Mouse (Mus musculus) neural tube, embryonic 12.5 days (tissue): ENCODE measurements at regions not wholly inside any gene's neighbourhood (a gene's known extent, or its start where the extent isn't known, plus 50 kb on each side); places are given as distances from the start of the nearest gene placed in this dataset.

Experiments
- ATAC-seq: fragments of 200-750 bp; cut with Nextera tagmentation; 2 replicates; pipeline ENCODE4 v1.8.0; 2017; ENCODE audit warnings: low read depth, mild to moderate bottlenecking, moderate TSS enrichment, moderate library complexity; ENCODE audit not compliant: low FRiP score
- H3K27ac ChIP-seq: fragments of 300-500 bp; sonication (generic); 2 replicates; pipeline ENCODE4 v1.5.1; 2016
- H3K27me3 ChIP-seq: fragments of 300-500 bp; sonication (generic); replicated peaks from 2 replicates; pipeline ENCODE4 v1.6.1; 2016; ENCODE audit warnings: mild to moderate bottlenecking
- H3K36me3 ChIP-seq: fragments of 300-500 bp; sonication (generic); 2 replicates; pipeline ENCODE4 v1.6.1; 2016; ENCODE audit warnings: mild to moderate bottlenecking
- H3K4me1 ChIP-seq: fragments of 300-500 bp; sonication (generic); 2 replicates; pipeline ENCODE4 v1.6.1; 2016
- H3K4me2 ChIP-seq: fragments of 300-500 bp; sonication (generic); replicated peaks from 2 replicates; pipeline ENCODE4 v1.6.1; 2016; ENCODE audit warnings: mild to moderate bottlenecking
- H3K4me3 ChIP-seq: fragments of 300-500 bp; sonication (generic); 2 replicates; pipeline ENCODE4 v1.5.1; 2016
- H3K9ac ChIP-seq: fragments of 300-500 bp; sonication (generic); 2 replicates; pipeline ENCODE4 v1.6.1; 2016; ENCODE audit warnings: mild to moderate bottlenecking
- H3K9me3 ChIP-seq: fragments of 300-500 bp; sonication (generic); 2 replicates; pipeline ENCODE4 v1.6.1; 2016; ENCODE audit warnings: mild to moderate bottlenecking
- WGBS: fragments of 180-500 bp; shearing (Covaris S2); methylation state at CpG from one replicate; pipeline ENCODE4 v1.1.7; 2016; 5-methylcytosine and 5-hydroxymethylcytosine counted together

- no peaks in the 10 kb centered on the region for H3K36me3 ChIP-seq
- 16% methylated on average over 6 of the region's 6 CpGs for WGBS
- H3K9me3 ChIP-seq: no peaks in the 10 kb centered on the region
- no peak overlapping the region for H3K4me2 ChIP-seq
- H3K9ac ChIP-seq: no peak overlapping the region
- peaks cover 24% of the 10 kb centered on the region for H3K4me1 ChIP-seq
- peak; percentile 72 for ATAC-seq
- H3K4me3 ChIP-seq: no peak overlapping the region
- peak overlapping the region; percentile 5; the same call in 1 of the 2 replicates for H3K27ac ChIP-seq
- H3K27me3 ChIP-seq: no peaks in the 10 kb centered on the region
Measured at GRCm38 (mm10) chr12:12812873-12813272, 128.8 kb downstream of the Mycn start.

GRCm38 (mm10) chr12:12810943-12811342, 130.8 kb downstream of the Mycn start:
- no peak for ATAC-seq
- under 1% methylated on average over 7 of the region's 7 CpGs for WGBS

GRCm38 (mm10) chr12:12810159-12810885, 131.4 kb downstream of the Mycn start:
- H3K27me3 ChIP-seq: no peaks in the 10 kb centered on the region
- peak overlapping the region; percentile 45 for H3K4me2 ChIP-seq
- H3K4me3 ChIP-seq: no peak overlapping the region
- under 1% methylated on average over 16 of the region's 16 CpGs for WGBS
- peak; percentile 23; the same call in 1 of the 2 replicates for ATAC-seq
- H3K9ac ChIP-seq: 0 out of 2 replicates have a peak overlapping the region, but pooled peaks have one; percentile 33
- peak overlapping the region; percentile 37; the same call in 1 of the 2 replicates for H3K27ac ChIP-seq
- H3K9me3 ChIP-seq: no peaks in the 10 kb centered on the region
- peaks cover 24% of the 10 kb centered on the region for H3K4me1 ChIP-seq
- no peaks in the 10 kb centered on the region for H3K36me3 ChIP-seq

More at GRCm38 (mm10) chr12:12810943-12811342, 130.8 kb downstream of the Mycn start:
- peak overlapping the region; percentile 45 for H3K4me2 ChIP-seq
- H3K4me1 ChIP-seq: peaks cover 24% of the 10 kb centered on the region
- H3K27ac ChIP-seq: 0 out of 2 replicates have a peak overlapping the region, but pooled peaks have one; percentile 37
- no peaks in the 10 kb centered on the region for H3K27me3 ChIP-seq
- no peak overlapping the region for H3K4me3 ChIP-seq
- no peaks in the 10 kb centered on the region for H3K36me3 ChIP-seq
- H3K9me3 ChIP-seq: no peaks in the 10 kb centered on the region
- 0 out of 2 replicates have a peak overlapping the region, but pooled peaks have one; percentile 9 for H3K9ac ChIP-seq

GRCm38 (mm10) chr12:12808120-12808519, 133.6 kb downstream of the Mycn start:
- no peak overlapping the region for H3K27ac ChIP-seq
- ATAC-seq: no peak
- 92% methylated on average over 5 of the region's 5 CpGs for WGBS

GRCm38 (mm10) chr12:12803602-12804001, 138.1 kb downstream of the Mycn start:
- WGBS: 50% methylated on average over 2 of the region's 2 CpGs
- no peaks in the 10 kb centered on the region for H3K27me3 ChIP-seq
- peaks cover 8% of the 10 kb centered on the region; the same call in 1 of the 2 replicates for H3K4me1 ChIP-seq
- H3K9me3 ChIP-seq: no peaks in the 10 kb centered on the region
- no peak for ATAC-seq
- no peak overlapping the region for H3K4me2 ChIP-seq
- H3K36me3 ChIP-seq: no peaks in the 10 kb centered on the region
- H3K4me3 ChIP-seq: no peak overlapping the region
- H3K27ac ChIP-seq: no peak overlapping the region
- H3K9ac ChIP-seq: no peak overlapping the region

More at GRCm38 (mm10) chr12:12808120-12808519, 133.6 kb downstream of the Mycn start:
- no peaks in the 10 kb centered on the region for H3K36me3 ChIP-seq
- H3K27me3 ChIP-seq: no peaks in the 10 kb centered on the region
- no peaks in the 10 kb centered on the region for H3K9me3 ChIP-seq
- no peak overlapping the region for H3K4me3 ChIP-seq
- H3K4me1 ChIP-seq: peaks cover 24% of the 10 kb centered on the region
- H3K9ac ChIP-seq: no peak overlapping the region
- H3K4me2 ChIP-seq: no peak overlapping the region

GRCm38 (mm10) chr12:12802396-12802795, 139.3 kb downstream of the Mycn start:
- Histone ChIP-seq H3K36me3 (no peaks in the 10 kb centered on the region), H3K4me2 (no peak overlapping the region; the same call in 1 of the 2 replicates), H3K9ac (no peak overlapping the region; the same call in 1 of the 2 replicates), H3K4me3 (no peak overlapping the region), H3K4me1 (peaks cover 8% of the 10 kb centered on the region; the same call in 1 of the 2 replicates), H3K9me3 (no peaks in the 10 kb centered on the region), H3K27ac (no peak overlapping the region), H3K27me3 (no peaks in the 10 kb centered on the region)
- peak; percentile 41; the same call in 1 of the 2 replicates for ATAC-seq
- WGBS: 7% methylated on average over 11 of the region's 11 CpGs

- Histone ChIP-seq H3K27me3 (no peaks in the 10 kb centered on the region), H3K36me3 (no peaks in the 10 kb centered on the region), H3K9ac (no peak overlapping the region), H3K4me1 (peaks cover 8% of the 10 kb centered on the region; the same call in 1 of the 2 replicates), H3K27ac (no peak overlapping the region), H3K9me3 (no peaks in the 10 kb centered on the region), H3K4me2 (no peak overlapping the region), H3K4me3 (no peak overlapping the region)
- no peak for ATAC-seq
- WGBS: 75% methylated on average over 11 of the region's 11 CpGs
Measured at GRCm38 (mm10) chr12:12801700-12802099, 140.0 kb downstream of the Mycn start.

- Histone ChIP-seq H3K27me3 (no peaks in the 10 kb centered on the region), H3K4me1 (peaks cover 8% of the 10 kb centered on the region; the same call in 1 of the 2 replicates), H3K27ac (no peak overlapping the region), H3K9me3 (no peaks in the 10 kb centered on the region), H3K4me2 (no peak overlapping the region), H3K36me3 (no peaks in the 10 kb centered on the region), H3K4me3 (no peak overlapping the region), H3K9ac (no peak overlapping the region)
- WGBS: 94% methylated on average over 6 of the region's 6 CpGs
- ATAC-seq: no peak
Measured at GRCm38 (mm10) chr12:12800120-12800519, 141.6 kb downstream of the Mycn start.

GRCm38 (mm10) chr12:12789052-12789451, 152.7 kb downstream of the Mycn start:
- ATAC-seq: 0 out of 2 replicates have a peak, but pooled peaks have one; percentile 32
- Histone ChIP-seq H3K4me2 (no peak overlapping the region), H3K27me3 (peaks cover 6% of the 10 kb centered on the region; the same call in 1 of the 2 replicates), H3K9me3 (no peaks in the 10 kb centered on the region), H3K36me3 (no peaks in the 10 kb centered on the region), H3K4me3 (no peak overlapping the region), H3K27ac (no peak overlapping the region), H3K9ac (no peak overlapping the region), H3K4me1 (peaks cover 16% of the 10 kb centered on the region)
- 85% methylated on average over 6 of the region's 6 CpGs for WGBS

GRCm38 (mm10) chr12:12788263-12788852, 153.4 kb downstream of the Mycn start:
- H3K4me3 ChIP-seq: peak overlapping the region; percentile 10; the same call in 1 of the 2 replicates
- WGBS: 11% methylated on average over 13 of the region's 13 CpGs
- peaks cover 6% of the 10 kb centered on the region; the same call in 1 of the 2 replicates for H3K27me3 ChIP-seq

GRCm38 (mm10) chr12:12787608-12788262, 154.0 kb downstream of the Mycn start:
- Histone ChIP-seq H3K9me3 (no peaks in the 10 kb centered on the region), H3K4me3 (peak overlapping the region; percentile 10; the same call in 1 of the 2 replicates), H3K27ac (no peak overlapping the region), H3K9ac (peak overlapping the region; percentile 22; the same call in 1 of the 2 replicates), H3K4me2 (peak overlapping the region; percentile 54), H3K27me3 (peaks cover 6% of the 10 kb centered on the region; the same call in 1 of the 2 replicates), H3K4me1 (peaks cover 16% of the 10 kb centered on the region), H3K36me3 (no peaks in the 10 kb centered on the region)
- no peak for ATAC-seq
- 4% methylated on average over 19 of the region's 19 CpGs for WGBS

More at GRCm38 (mm10) chr12:12788263-12788852, 153.4 kb downstream of the Mycn start:
- peak overlapping the region; percentile 54 for H3K4me2 ChIP-seq
- H3K4me1 ChIP-seq: peaks cover 16% of the 10 kb centered on the region
- peak; percentile 39; the same call in 1 of the 2 replicates for ATAC-seq
- peak overlapping the region; percentile 22; the same call in 1 of the 2 replicates for H3K9ac ChIP-seq
- H3K27ac ChIP-seq: no peak overlapping the region
- H3K36me3 ChIP-seq: no peaks in the 10 kb centered on the region
- H3K9me3 ChIP-seq: no peaks in the 10 kb centered on the region
